Mouse (Mus musculus): ENCODE measurements around the gene Ints5. TPM values are rescaled to one million over a fixed set of nuclear protein-coding genes. Genes with fewer than 3 reads are reported as not detected.
"Not testable (repeated sequence)": the region's sequence is repeated elsewhere in the genome, so short reads cannot be mapped to it uniquely, and the experiment has no call there.

The Ints5 gene
- polyA plus RNA-seq, 1 experiment from 2014 or later: 16.6 TPM

DNA sequence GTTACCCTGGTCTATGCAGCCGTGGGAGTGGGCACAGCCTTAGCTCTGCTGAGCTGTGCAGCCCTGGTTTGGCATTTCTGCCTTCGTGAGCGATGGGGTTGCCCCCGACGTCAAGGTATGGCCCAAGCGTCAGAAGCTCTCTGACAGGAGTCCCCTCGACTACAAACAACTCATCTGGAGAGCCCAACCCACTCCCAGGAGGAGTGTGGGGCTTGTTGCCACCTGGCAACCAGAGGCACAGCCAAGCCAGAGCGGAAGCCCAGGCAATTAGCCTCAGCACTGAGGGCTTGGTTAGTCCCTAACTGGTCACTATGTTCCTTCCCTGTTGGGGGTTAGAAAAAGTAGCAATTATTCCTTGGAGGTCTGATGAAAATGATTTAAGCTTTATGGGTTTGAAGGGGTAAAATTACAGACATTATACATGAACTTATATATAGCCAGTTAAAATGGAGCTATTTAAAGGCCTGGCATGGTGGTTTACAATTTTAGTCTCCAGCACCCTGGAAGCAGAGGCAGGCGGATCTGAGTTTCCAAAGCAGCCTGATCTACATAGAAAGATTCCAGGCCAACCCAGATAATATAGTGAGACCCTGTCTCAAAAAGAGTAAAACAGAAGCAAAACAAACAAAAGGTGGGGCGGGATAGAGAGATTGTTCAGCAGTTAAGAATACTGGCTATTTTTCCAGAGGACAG is 40.4 kb upstream of the Ints5 start:
- Histone ChIP-seq H3K27ac (ENCODE audit: low read length) (no peak overlapping the region), H3K9ac (replicated peaks; ENCODE audit: low read depth) (no peak overlapping the region), H3K4me1 (ENCODE audit: insufficient read depth, low read depth, low read length) (no peaks in the 10 kb centered on the region), H3K4me2 (replicated peaks; ENCODE audit: low read depth, low read length) (0 out of 2 replicates have a peak overlapping the region, but pooled peaks have one; percentile 1), H3K4me3 (ENCODE audit: low read depth, low read length) (no peak overlapping the region), H3K9me3 (ENCODE audit: low read length) (no peaks in the 10 kb centered on the region), H3K36me3 (ENCODE audit: insufficient read depth, low read length) (peaks cover 3% of the 10 kb centered on the region; the same call in 1 of the 2 replicates), H3K27me3 (replicated peaks; ENCODE audit: insufficient read depth, low read length) (no peaks in the 10 kb centered on the region)
- WGBS: 47% methylated on average over 10 of the region's 10 CpGs
- DNase-seq (ENCODE audit: low spot score) (no peak), ATAC-seq (0 out of 2 replicates have a peak, but pooled peaks have one; percentile 11)
- TF ChIP-seq EP300 (IDR thresholded peaks at IDR 0.05) (no peak), CTCF (IDR thresholded peaks at IDR 0.05) (no peak)

DNA sequence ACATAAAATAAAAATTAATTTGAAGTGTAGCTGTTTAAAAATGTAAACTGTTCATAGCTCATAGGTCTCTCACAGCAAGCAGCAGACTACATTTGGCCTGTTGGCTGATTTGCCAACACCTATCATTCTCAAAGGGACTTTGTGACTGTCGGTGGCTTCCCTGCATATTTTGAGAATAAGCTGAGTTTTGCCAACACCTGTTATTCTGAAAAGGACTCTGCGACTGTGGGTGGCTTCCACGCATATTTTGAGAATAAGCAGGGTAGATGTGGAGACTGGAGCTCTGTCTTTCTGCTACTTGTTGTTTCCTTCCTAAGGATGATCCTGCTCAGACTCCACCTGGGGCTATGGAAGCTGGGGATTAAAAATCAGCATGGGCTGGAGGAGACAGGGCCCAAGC is 39.7 kb upstream of the Ints5 start:
- H3K4me2 ChIP-seq (replicated peaks; ENCODE audit: low read depth, low read length): no peak overlapping the region
- TF ChIP-seq EP300 (IDR thresholded peaks at IDR 0.05): no peak
- TF ChIP-seq CTCF (IDR thresholded peaks at IDR 0.05): no peak
- no peak overlapping the region for H3K9ac ChIP-seq (replicated peaks; ENCODE audit: low read depth)
- no peaks in the 10 kb centered on the region for H3K9me3 ChIP-seq (ENCODE audit: low read length)
- ATAC-seq (no peak), DNase-seq (ENCODE audit: low spot score) (no peak)
- no peaks in the 10 kb centered on the region for H3K36me3 ChIP-seq (ENCODE audit: insufficient read depth, low read length)
- WGBS: 86% methylated on average over 3 of the region's 3 CpGs
- H3K27me3 ChIP-seq (replicated peaks; ENCODE audit: insufficient read depth, low read length): no peaks in the 10 kb centered on the region
- no peak overlapping the region for H3K4me3 ChIP-seq (ENCODE audit: low read depth, low read length)
- no peaks in the 10 kb centered on the region for H3K4me1 ChIP-seq (ENCODE audit: insufficient read depth, low read depth, low read length)
- no peak overlapping the region for H3K27ac ChIP-seq (ENCODE audit: low read length)

DNA sequence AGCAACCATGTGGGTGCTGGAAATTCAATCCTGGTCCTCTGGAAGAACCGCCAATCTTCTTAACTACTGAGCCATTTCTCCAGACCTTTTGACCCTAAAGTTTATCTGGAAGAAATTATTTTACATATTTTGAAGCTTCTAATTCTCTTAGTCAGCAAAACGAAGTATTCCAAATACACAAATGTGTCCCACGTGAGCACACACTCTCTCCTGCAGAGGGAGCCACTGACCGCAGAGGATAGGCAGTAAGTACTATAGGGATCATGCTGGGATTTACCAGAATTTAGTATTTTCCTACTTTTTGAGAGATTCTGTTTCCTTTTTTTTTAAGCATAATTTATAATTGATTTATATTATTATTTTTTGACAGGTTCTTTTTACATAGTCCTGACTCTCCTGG is 35.1 kb upstream of the Ints5 start:
- TF ChIP-seq EP300 (IDR thresholded peaks at IDR 0.05) (no peak), CTCF (IDR thresholded peaks at IDR 0.05) (peak; percentile 79)
- Histone ChIP-seq H3K27ac (ENCODE audit: low read length) (no peak overlapping the region), H3K4me2 (replicated peaks; ENCODE audit: low read depth, low read length) (no peak overlapping the region), H3K4me3 (ENCODE audit: low read depth, low read length) (no peak overlapping the region), H3K9me3 (ENCODE audit: low read length) (no peaks in the 10 kb centered on the region), H3K9ac (replicated peaks; ENCODE audit: low read depth) (no peak overlapping the region), H3K4me1 (ENCODE audit: insufficient read depth, low read depth, low read length) (no peaks in the 10 kb centered on the region), H3K27me3 (replicated peaks; ENCODE audit: insufficient read depth, low read length) (no peaks in the 10 kb centered on the region), H3K36me3 (ENCODE audit: insufficient read depth, low read length) (no peaks in the 10 kb centered on the region)
- ATAC-seq (peak; percentile 62; the same call in 1 of the 2 replicates), DNase-seq (ENCODE audit: low spot score) (peak; percentile 81)
- WGBS: 36% methylated on average over 4 of the region's 4 CpGs

DNA sequence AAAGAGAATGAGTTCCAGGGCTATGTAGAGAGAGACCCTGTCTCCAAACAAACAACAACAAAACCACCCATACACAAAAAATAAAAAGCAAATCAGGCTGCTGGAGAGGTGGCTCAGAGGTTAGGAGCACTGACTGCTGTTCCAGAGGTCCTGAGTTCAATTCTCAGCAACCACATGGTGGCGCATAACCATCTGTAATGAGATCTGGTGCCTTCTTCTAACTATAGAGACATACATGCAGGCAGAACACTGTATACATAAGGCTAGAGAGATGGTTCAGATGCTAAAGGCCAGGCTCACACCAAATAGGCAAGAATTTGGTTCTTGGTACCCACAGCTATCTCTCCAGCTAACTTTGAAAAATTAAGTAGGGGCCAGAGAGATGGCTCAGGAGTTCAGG is 33.8 kb upstream of the Ints5 start:
- Histone ChIP-seq H3K36me3 (ENCODE audit: insufficient read depth, low read length) (no peaks in the 10 kb centered on the region), H3K4me3 (ENCODE audit: low read depth, low read length) (no peak overlapping the region), H3K27me3 (replicated peaks; ENCODE audit: insufficient read depth, low read length) (no peaks in the 10 kb centered on the region), H3K27ac (ENCODE audit: low read length) (no peak overlapping the region), H3K9ac (replicated peaks; ENCODE audit: low read depth) (no peak overlapping the region), H3K9me3 (ENCODE audit: low read length) (no peaks in the 10 kb centered on the region), H3K4me1 (ENCODE audit: insufficient read depth, low read depth, low read length) (no peaks in the 10 kb centered on the region), H3K4me2 (replicated peaks; ENCODE audit: low read depth, low read length) (no peak overlapping the region)
- TF ChIP-seq CTCF (IDR thresholded peaks at IDR 0.05) (peak; percentile 63), EP300 (IDR thresholded peaks at IDR 0.05) (no peak)
- WGBS: 27% methylated on average over 1 of the region's 1 CpGs
- ATAC-seq: no peak
- DNase-seq (ENCODE audit: low spot score): no peak

DNA sequence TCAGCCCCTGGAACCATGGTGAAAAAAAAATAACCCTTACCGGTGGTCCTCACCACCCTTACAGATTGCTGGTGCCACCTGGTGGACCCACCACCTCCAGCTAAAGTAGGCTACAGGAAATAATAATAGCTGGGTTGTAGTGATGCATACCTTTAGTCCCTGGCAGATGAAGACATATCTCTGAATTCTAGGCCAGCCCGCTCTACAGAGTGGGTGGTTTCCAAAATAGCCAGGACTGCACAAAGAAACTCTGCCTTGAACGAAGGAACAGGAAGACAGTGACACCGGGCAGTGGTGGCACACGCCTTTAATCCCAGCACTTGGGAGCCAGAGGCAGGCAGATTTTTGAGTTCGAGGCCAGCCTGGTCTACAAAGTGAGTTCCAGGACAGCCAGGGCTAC is 28.5 kb upstream of the Ints5 start:
- TF ChIP-seq CTCF (IDR thresholded peaks at IDR 0.05): no peak
- no peak for TF ChIP-seq EP300 (IDR thresholded peaks at IDR 0.05)
- no peak for DNase-seq (ENCODE audit: low spot score)
- no peaks in the 10 kb centered on the region for H3K36me3 ChIP-seq (ENCODE audit: insufficient read depth, low read length)
- no peaks in the 10 kb centered on the region for H3K9me3 ChIP-seq (ENCODE audit: low read length)
- no peak overlapping the region for H3K9ac ChIP-seq (replicated peaks; ENCODE audit: low read depth)
- 81% methylated on average over 6 of the region's 6 CpGs for WGBS
- no peaks in the 10 kb centered on the region for H3K27me3 ChIP-seq (replicated peaks; ENCODE audit: insufficient read depth, low read length)
- H3K4me2 ChIP-seq (replicated peaks; ENCODE audit: low read depth, low read length): no peak overlapping the region
- no peak overlapping the region for H3K4me3 ChIP-seq (ENCODE audit: low read depth, low read length)
- H3K4me1 ChIP-seq (ENCODE audit: insufficient read depth, low read depth, low read length): no peaks in the 10 kb centered on the region
- ATAC-seq: no peak
- H3K27ac ChIP-seq (ENCODE audit: low read length): no peak overlapping the region

DNA sequence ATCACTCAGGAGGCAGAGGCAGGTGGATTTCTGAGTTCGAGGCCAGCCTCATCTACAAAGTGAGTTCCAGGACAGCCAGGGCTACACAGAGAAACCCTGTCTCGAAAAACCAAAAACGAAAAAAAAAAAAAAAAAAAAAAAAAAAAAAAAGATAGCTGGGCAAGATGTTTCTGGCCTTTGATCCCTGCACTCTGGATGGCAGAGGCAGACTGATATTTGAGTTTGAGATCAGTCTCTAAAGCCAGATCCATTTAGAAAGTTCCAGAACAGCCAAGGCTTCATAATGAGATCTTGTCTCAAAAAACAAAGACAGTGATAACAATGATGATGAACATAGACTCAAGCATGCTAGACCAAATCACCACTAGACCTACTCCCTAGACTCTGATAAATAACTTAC is 22.4 kb upstream of the Ints5 start:
- not testable (repeated sequence) for H3K4me1 ChIP-seq (ENCODE audit: insufficient read depth, low read depth, low read length); H3K27me3 ChIP-seq (replicated peaks; ENCODE audit: insufficient read depth, low read length); H3K9ac ChIP-seq (replicated peaks; ENCODE audit: low read depth); DNase-seq (ENCODE audit: low spot score); H3K9me3 ChIP-seq (ENCODE audit: low read length); H3K36me3 ChIP-seq (ENCODE audit: insufficient read depth, low read length); ATAC-seq; H3K4me3 ChIP-seq (ENCODE audit: low read depth, low read length); H3K27ac ChIP-seq (ENCODE audit: low read length)
- H3K4me2 ChIP-seq (replicated peaks; ENCODE audit: low read depth, low read length): peak overlapping the region; percentile 72
- WGBS: 73% methylated on average over 3 of the region's 3 CpGs
